Comparison of ENCODE assay signal across 8 mouse cellular contexts in genomic region chr17:87798423-87798941, GRCm38 (mm10). TPM values are rescaled to one million over a fixed set of nuclear protein-coding genes. Genes with fewer than 3 reads are reported as not detected.
A peak's percentile ranks its signal among the peaks of the same experiment; 100 is the strongest.
DNase-seq lines count a peak whose midpoint lies in the region; ATAC-seq and TF ChIP-seq lines count a peak whose summit lies in the region.

No protein-coding gene starts in this region.

- TF ChIP-seq POLR2A in ES-Bruce4 (IDR thresholded peaks at IDR 0.05; ENCODE audit: insufficient read depth, low read length) = no peak

- H3K4me3 ChIP-seq in ES-Bruce4 (ENCODE audit: low read depth, low read length) = peak overlapping the region; percentile 71
- H3K4me3 ChIP-seq in embryonic facial prominence, embryonic 10.5 days = peak overlapping the region; percentile 63
- H3K4me3 ChIP-seq in heart, postnatal 0 days (ENCODE audit: low read depth, low read length) = peak overlapping the region; percentile 42
- H3K4me3 ChIP-seq in megakaryocyte, embryonic 14.5 days (replicated peaks) = peak overlapping the region; percentile 89

- H3K27me3 ChIP-seq in ES-Bruce4 (ENCODE audit: control insufficient read depth, insufficient read depth, low read length, poor library complexity, severe bottlenecking) = peaks cover 13% of the 10 kb centered on the region
- peaks cover 75% of the 10 kb centered on the region for H3K27me3 ChIP-seq in embryonic facial prominence, embryonic 10.5 days (replicated peaks; ENCODE audit: low read depth, poor library complexity, severe bottlenecking)
- peaks cover 61% of the 10 kb centered on the region for H3K27me3 ChIP-seq in heart, postnatal 0 days (ENCODE audit: control insufficient read depth, insufficient read depth, low read length)
- peaks cover 57% of the 10 kb centered on the region for H3K27me3 ChIP-seq in megakaryocyte, embryonic 14.5 days (replicated peaks)

- peak overlapping the region; percentile 54 for H3K4me2 ChIP-seq in heart, postnatal 0 days (ENCODE audit: low read depth, low read length)

- no peaks in the 10 kb centered on the region for H3K9me3 ChIP-seq in ES-Bruce4 (replicated peaks; ENCODE audit: control insufficient read depth, insufficient read depth, low read length, poor library complexity, severe bottlenecking)
- no peaks in the 10 kb centered on the region for H3K9me3 ChIP-seq in embryonic facial prominence, embryonic 10.5 days
- no peaks in the 10 kb centered on the region for H3K9me3 ChIP-seq in heart, postnatal 0 days (replicated peaks; ENCODE audit: control insufficient read depth, low read length)
- peaks cover 13% of the 10 kb centered on the region for H3K9me3 ChIP-seq in megakaryocyte, embryonic 14.5 days

- H3K9ac ChIP-seq in ES-Bruce4 (ENCODE audit: low read depth, poor library complexity, severe bottlenecking) = no peak overlapping the region
- H3K9ac ChIP-seq in heart, postnatal 0 days (replicated peaks; ENCODE audit: low read depth, low read length) = no peak overlapping the region

- no peak overlapping the region for H3K27ac ChIP-seq in ES-Bruce4 (ENCODE audit: insufficient read depth, low read length)
- no peak overlapping the region for H3K27ac ChIP-seq in embryonic facial prominence, embryonic 10.5 days (replicated peaks)
- no peak overlapping the region for H3K27ac ChIP-seq in heart, postnatal 0 days (ENCODE audit: low read depth)

- peak; percentile 90 for DNase-seq in adrenal gland, postnatal 14 days
- peak; percentile 82 for DNase-seq in embryonic facial prominence, embryonic 10.5 days (ENCODE audit: low spot score)
- peak; percentile 21 for DNase-seq in heart, postnatal 0 days (ENCODE audit: low spot score)
- peak; percentile 88 to 89 for DNase-seq in kidney, postnatal 4 days
- DNase-seq in right cerebral cortex, postnatal 4 days = peak; percentile 40
- no peak for DNase-seq in layer of hippocampus, adult 9-10 months (ENCODE audit: low spot score)

- WGBS in embryonic facial prominence, embryonic 10.5 days = under 1% methylated on average over 40 of the region's 40 CpGs
- WGBS in heart, postnatal 0 days = under 1% methylated on average over 40 of the region's 40 CpGs

- ATAC-seq in heart, postnatal 0 days (ENCODE audit: insufficient read depth, low read depth) = peak; percentile 81

- TF ChIP-seq CTCF in ES-Bruce4 (IDR thresholded peaks at IDR 0.05; ENCODE audit: low read depth, low read length) = no peak
- no peak for TF ChIP-seq CTCF in heart, postnatal 0 days (IDR thresholded peaks at IDR 0.05; ENCODE audit: low read depth)

- no peak for TF ChIP-seq EP300 in ES-Bruce4 (IDR thresholded peaks at IDR 0.05; ENCODE audit: insufficient read depth, low read depth, low read length)
- TF ChIP-seq EP300 in heart, postnatal 0 days (IDR thresholded peaks at IDR 0.05; ENCODE audit: low read depth) = no peak

- H3K4me1 ChIP-seq in ES-Bruce4 (ENCODE audit: control insufficient read depth, insufficient read depth, low read length) = no peaks in the 10 kb centered on the region
- peaks cover 24% of the 10 kb centered on the region for H3K4me1 ChIP-seq in embryonic facial prominence, embryonic 10.5 days
- 0 out of 2 replicates have a peak, but pooled peaks cover 9% of the 10 kb centered on the region for H3K4me1 ChIP-seq in heart, postnatal 0 days (ENCODE audit: control insufficient read depth, insufficient read depth)
- peaks cover 22% of the 10 kb centered on the region for H3K4me1 ChIP-seq in megakaryocyte, embryonic 14.5 days

- H3K36me3 ChIP-seq in ES-Bruce4 (ENCODE audit: control insufficient read depth, insufficient read depth, low read length, poor library complexity, severe bottlenecking) = no peaks in the 10 kb centered on the region
- H3K36me3 ChIP-seq in embryonic facial prominence, embryonic 10.5 days (replicated peaks) = no peaks in the 10 kb centered on the region
- H3K36me3 ChIP-seq in heart, postnatal 0 days (replicated peaks; ENCODE audit: control insufficient read depth, insufficient read depth, low read length) = no peaks in the 10 kb centered on the region
- H3K36me3 ChIP-seq in megakaryocyte, embryonic 14.5 days (replicated peaks; ENCODE audit: low read length) = no peaks in the 10 kb centered on the region

RNA-seq across cellular contexts. Expression of gene Kcnk12, which starts 0.7 kb away (rescaled TPM):
- 0.33 TPM in 1 of 2 replicates, not detected in the other for polyA plus RNA-seq in ES-Bruce4 (2011; ENCODE audit: insufficient read depth, insufficient read length, low read depth, missing spikeins)
- total RNA-seq in adrenal gland, postnatal 14 days (2021) = 0.26 TPM in 1 of 2 replicates, not detected in the other
- 0.10 TPM in 1 of 2 replicates, not detected in the other for polyA plus RNA-seq in embryonic facial prominence, embryonic 10.5 days (2016; fragmentation: Nextera tagmentation; extraction: Ambion mirVana)
- total RNA-seq in heart, postnatal 0 days (2014; rRNA removed; ENCODE audit: low replicate concordance) = not detected in 2 replicates
- not detected in 2 replicates for polyA plus RNA-seq in heart, postnatal 0 days (2015; fragmentation: Nextera tagmentation; extraction: Ambion mirVana)
- 3.4 and 4.7 TPM in 2 replicates for polyA plus RNA-seq in megakaryocyte, embryonic 14.5 days (2012; ENCODE audit: insufficient read depth, low replicate concordance)
